Mouse (Mus musculus) thymus, postnatal 10 days (tissue): ENCODE measurements around the gene Vsig8.

ENCODE experiments used
- DNase-seq, 2 experiments: peaks; one replicate each; pipeline ENCODE4 v3.0.0; 2021; ENCODE audit warnings: low spot score in 2 of 2

Vsig8 gene

DNA sequence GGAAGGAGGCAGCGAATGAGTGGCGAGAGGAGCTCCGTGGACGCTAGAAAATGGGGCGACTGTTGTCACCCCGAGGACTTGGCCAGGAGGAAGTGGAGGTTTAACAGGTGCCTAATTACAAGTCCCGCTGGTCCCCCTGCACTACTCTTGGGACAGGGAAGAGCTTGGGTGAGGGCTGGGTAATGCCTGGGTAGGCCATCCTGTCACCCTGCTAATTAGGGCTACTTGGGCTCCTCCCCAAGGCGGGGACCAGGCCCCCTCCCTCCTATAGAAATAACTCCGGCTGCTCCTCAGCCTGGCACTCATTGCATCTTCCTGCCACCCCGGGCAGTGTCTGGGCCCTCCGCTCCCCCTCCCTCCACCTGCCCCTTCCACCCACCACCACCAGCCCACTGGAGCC is at the start of gene Vsig8:
Gene Vsig8, plus strand, starts transcription at position 301 of the 400 bp plus-strand sequence.
- no peak for DNase-seq

DNA sequence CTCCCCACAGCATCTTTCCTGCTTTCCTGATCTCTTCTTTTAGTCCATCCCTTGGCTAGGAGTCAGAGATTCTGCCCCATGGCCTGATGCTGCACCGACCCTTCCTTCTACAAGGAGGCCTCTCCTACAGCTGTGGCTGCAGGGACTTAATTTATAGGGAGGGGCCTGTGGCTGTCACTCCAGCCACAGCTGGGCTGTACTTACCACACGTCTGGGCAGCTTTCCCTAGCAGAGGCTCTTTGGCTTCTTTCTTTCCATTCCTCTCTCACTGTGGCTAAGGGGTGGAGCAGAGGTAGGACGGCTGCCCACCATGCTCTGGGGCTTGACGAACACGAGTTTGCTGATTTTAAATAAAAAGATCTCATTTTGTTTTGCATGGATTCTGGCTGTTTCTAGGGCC is 48.7 kb upstream of the Vsig8 start:
- DNase-seq = no peak

DNA sequence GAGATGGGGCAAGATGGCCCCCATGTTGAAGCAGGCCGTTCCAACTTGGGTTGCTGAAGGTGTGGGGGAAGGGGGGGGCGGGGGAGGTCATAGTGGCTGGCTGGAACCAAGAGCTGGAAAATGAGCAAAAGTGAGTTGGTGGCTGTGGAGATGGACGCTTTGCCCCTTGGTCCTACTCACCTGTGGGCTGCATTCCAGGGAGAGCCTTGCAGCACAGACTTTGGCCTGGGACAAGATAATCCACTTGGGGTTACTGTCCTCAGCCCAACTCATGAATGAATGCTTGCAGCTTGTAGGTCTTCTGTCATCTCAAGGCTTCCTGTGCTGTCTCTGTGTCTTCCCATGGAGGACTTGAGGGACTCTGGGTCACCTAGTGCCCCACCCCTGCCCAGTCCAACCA is 48.0 kb upstream of the Vsig8 start:
- DNase-seq = no peak

DNA sequence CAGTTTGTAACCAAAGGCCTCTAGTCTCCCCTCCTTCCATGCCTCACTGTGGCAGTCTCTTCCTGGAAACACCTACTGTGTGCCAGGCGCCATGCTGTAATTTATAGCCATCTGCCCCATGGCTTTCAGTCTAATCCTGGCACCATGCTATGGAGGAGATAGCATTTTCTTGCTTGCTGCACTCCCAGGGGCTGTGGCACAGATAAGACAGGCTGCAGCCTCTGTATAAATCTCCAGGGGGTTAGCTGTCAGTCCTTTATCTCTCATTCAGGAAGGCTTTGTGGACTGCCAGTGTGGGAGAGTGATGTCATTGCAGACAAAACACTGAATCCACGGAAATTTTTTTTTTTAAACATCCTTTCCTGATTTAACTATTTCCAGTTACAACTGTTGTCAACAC is 47.6 kb upstream of the Vsig8 start:
- no peak for DNase-seq

DNA sequence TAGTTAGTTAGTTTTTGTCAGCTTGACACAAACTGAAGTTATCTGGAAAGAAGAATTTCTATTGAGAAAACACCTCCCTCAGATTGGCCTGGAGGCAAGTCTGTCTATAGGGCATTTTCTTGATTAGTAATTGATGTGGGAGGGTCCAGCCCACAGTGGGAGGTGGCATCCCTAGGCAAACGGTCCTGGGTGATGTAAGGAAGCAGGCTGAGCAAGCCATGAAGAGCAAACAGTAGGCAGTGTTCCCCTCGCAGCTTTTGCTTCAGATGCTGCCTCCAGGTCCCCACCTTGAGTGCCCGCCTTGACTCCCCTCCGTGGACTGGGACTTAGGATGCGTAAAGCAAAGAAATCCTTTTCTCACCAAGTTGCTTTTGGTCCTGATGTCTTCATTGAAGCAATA is 46.5 kb upstream of the Vsig8 start:
- DNase-seq = no peak

DNA sequence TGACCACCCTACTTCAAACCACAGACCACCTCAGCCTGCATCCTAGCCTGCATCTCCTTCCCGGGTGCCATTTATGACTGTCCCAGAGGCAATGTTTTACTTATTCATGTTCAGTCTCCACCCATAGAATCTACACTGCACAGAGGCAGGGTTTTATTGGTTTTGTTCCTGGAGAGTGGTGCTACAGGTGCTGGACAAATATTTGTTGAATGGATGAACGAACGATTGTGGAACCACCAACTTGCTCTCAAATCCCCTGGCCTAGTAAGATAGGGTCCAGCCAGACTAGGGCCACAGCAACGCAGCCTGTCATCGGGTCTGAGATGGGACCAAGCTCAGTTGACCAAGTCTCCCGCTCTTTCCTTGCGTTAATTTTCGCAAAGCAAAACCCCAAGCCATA is 45.8 kb upstream of the Vsig8 start:
- no peak for DNase-seq

DNA sequence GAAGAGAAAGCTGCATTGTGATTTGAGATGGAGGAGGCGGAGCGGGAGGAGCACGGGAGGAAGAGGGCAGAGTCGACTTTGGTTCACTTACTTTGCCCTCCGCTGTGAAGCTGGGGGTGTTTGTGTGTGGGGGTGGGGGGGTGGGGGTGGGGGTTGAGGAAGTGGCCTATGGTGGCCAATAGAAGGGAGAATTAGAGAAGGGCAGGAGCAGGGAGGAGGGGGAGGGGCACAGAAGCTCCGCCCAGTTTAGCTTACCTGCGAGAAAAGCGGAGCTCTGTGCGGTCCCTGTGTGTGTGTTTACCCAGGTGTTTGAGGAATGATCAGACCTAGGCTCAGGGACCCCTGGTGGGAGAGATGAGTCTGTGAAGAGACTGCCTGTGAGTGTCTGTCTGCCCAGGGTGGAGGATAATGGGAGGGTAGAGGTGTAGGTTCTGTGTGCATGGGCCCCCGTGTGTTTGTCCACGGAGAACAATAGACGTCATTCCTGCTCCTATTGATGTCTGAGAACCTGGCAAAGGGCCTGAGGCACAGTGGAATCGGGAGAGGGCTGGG is 45.2 kb upstream of the Vsig8 start:
- no peak for DNase-seq

DNA sequence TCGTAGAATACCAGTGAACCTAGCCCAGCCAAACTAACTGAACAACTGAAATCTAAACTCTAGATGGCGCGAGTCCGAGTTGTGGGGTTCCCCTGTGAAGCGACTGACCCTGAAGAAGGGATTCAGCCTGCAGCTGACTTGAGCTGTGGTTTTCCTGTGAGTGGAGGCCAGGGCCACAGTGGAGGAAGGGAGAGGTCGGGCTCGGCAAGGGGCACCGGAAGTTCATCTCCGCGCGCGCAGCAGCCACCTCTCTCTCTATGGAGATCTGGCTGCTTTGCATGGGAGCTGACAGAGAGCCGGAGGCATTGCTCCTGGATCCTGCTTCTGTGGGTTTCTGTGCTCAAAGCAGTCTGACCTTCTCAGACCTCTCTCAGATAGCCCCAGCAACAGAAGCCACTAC is 42.8 kb upstream of the Vsig8 start:
- peak; percentile 67 to 69 for DNase-seq

DNA sequence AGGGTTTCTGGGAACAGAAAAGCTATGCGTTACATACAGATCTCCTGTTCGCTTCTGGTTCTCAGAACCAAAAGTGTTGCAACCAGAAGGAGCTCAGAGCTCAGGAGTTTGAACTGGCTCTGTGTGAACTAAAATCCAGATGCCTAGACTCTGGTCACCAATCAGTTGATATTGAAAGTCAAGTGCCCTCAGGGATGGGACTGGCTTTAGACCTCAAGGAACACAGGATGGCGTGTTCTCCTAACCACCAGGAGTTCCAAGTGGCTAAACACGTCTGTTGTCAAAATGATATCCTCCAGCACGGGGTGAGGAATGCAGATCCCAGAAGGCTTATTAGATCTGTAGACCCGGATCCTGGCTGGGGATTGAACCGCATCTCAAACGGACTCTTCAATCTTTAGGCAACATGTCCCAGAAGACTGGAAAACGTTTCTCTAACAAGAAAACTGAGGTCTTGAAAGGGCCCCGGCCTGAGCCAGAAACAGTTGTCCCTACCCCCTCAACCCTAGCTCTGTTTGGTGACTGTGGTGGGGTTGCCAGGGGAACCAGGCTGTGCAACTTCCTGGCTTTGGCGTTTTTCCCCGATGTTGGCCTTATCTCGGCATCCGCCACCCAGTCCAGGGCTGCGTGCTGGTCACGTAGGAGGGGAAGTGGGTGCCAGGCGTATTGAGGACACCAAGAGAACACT is 42.1 kb upstream of the Vsig8 start:
- peak; percentile 55 to 61 for DNase-seq

DNA sequence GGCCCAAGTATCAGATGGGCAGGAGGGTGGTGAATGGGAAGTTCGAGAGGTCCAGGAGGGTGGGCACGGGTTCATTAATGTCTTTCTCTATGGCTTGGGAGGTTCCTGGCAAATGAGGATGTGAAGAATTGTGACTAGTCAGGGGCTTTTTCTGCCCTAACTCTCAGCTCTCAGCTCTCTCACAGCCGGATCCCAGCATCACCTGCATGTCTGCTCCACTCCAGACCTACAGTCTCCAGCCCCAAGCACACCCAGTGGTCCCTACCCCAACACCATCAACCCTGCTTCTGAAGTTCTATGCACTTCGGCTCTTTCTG is 41.6 kb upstream of the Vsig8 start:
- DNase-seq = no peak

DNA sequence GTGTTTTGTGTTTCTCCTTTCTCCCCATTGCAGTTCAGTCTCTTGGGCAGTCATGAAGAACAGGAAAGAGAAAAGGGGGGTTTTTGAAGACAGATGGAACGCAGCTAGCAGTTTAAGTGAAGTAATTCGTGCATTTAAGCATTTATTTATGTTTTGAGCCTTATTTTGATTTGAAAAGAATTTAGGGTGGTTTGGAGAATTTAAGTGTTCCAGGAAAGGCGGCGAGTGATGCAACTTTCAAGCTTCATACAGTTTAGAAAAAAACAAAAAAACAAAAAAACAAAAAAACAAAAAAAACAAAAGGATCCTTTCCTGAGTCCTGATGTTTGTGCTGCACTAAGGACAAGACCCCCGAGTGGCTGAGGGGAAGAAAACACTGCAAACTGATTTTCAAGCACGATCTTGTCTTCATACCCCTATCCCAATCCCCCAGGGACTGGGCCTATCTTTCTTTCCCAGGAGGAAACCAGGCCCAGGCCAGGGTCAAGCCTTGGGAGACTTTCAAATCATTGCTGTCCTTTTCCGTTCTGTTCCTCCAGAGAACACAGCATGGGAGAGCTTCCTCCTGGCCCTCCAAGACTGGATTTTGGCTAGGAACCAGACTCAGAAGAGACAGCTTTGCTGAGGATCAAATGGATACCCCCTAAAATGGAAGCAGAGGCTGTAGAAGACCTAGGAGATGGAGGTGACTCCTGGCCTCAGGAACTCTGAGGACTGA is 41.0 kb upstream of the Vsig8 start:
- no peak for DNase-seq

DNA sequence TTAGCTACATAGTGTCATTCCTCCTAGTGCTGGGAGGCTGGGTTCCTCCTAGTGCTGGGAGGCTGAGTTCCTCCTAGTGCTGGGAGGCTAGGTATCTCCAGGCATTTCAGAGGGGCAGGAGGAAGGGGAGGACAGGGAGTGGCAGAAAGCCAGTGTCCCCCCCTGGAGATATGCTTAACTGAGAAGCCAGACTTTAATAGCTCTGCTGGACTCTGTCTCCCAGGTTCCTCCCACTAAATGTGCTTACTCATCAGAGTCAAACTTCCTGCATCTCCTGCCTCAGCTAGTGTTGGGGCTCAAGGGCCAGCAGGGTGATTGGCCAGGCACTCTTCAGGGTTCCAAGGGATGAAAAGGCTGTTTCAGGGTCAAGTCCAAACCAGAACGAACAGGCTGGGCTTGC is 40.3 kb upstream of the Vsig8 start:
- DNase-seq = no peak

DNA sequence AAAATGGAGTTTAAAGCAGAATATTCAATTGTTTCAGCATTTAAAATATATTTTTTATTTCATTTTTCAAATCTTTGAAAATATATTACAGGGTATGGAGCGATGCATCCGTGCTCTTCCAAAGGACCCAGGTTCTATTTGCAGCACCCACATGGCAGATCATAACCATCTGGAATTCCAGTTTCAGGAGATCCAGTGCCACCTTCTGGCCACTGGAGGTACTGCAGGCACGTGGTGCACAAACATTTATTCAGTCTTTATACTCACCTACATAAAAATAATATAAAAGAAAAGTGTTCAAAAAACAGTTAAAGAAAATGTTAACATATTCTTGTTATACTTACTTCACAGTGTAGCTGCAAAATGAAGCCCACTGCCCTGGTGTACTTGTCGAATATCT is 37.7 kb upstream of the Vsig8 start:
- DNase-seq = no peak

DNA sequence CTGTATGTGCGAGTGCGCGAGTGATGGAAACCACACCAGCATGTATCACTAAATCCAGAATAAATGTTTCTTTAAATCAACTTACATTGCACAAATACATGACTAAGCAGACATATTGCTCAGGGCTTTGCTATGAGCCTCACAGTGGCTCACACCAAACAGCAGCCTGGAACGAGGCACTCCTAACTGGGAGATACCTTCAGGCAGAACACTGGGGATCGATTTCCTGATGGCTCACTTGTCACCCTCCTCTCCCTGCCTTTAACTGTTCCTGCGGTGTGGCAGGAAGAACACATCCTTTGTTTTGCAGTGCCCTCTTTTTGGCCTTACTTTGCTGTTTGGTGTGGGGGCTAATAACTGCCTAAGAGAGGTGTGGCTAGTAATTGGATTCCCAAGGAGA is 36.1 kb upstream of the Vsig8 start:
- no peak for DNase-seq

DNA sequence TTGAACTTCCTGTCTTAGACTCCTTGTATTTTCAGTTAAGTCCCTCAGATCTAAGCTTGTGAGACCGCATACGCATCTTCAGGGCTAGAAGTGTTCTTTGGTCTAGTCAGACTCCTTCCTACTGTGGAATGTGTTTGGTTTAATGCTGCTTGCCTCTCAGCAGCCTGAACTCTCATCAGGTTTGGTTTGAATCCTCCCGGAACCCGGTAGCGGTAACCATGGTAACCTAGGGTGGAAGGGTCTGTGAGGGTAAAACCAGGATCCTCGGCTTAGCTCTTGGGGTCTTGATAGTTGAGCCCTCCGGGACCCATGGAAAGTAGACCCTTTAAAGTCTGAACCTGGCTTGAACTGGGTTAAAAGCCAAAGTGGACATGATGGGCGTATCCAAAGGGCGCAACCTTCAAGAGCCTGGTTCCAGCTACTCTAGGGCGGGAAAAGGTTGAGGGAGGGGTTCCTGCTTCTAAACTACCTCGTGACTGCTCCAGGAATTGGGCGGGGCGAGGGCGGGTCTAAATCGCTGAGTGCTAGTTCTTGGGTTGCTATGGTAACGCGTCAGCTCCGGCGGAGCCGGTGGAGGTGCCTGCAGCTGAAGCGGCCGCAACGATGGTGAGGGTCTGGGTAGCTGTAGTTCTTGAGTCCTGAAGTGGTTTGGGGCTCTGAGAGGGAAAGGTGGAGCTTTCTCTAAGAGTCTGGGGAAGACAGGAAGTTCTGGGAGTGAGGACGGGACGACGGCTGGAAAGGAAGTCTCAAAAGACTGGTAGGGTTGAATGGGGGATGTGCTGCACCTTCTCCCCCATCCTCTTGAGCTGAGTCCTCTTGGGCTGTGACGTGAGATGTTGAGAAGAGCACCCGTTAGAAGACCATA is 34.9 kb upstream of the Vsig8 start, which contains the start of gene Cfap45:
Gene Cfap45, plus strand, starts transcription at position 226 of the 865 bp plus-strand sequence.
- peak; percentile 87 to 90 for DNase-seq

DNA sequence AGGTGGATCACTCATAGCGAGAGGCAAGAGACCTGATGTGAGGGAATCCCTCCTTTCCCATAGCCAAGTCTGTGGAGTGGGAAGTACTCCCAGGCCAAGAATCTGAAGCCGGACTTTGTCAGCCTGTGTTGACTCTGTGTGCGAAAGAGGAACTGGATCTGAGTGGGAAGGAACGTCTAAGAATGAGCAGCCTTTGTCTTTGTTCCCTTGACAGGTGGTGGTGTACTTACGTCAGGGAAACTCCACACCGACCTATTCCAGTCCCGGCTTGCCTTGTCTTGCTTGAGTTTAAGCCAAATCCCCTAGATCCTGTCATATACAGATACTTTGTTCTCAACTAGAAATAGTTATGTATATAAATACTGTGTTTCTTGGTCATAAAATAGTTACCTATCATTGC is 33.2 kb upstream of the Vsig8 start:
- no peak for DNase-seq

DNA sequence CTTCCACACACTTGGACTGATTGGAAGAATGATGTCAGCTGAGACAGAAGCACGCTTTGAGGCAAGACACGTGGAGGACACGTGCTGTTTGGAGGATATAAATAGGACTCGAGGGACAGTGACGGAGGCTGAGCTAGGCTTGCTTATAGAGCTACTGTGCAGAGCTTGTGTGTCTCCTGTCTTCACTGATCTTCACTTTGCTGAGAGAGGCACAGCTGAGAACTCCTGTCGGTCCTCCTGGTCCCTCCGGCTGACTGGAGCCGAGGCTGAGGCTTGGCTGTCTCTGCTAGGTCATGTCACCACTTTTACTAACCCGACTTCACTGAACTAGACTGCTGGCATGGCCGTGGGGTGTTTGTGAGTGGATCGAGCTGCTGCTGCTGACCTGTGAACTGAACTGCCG is 32.0 kb upstream of the Vsig8 start:
- DNase-seq = no peak

DNA sequence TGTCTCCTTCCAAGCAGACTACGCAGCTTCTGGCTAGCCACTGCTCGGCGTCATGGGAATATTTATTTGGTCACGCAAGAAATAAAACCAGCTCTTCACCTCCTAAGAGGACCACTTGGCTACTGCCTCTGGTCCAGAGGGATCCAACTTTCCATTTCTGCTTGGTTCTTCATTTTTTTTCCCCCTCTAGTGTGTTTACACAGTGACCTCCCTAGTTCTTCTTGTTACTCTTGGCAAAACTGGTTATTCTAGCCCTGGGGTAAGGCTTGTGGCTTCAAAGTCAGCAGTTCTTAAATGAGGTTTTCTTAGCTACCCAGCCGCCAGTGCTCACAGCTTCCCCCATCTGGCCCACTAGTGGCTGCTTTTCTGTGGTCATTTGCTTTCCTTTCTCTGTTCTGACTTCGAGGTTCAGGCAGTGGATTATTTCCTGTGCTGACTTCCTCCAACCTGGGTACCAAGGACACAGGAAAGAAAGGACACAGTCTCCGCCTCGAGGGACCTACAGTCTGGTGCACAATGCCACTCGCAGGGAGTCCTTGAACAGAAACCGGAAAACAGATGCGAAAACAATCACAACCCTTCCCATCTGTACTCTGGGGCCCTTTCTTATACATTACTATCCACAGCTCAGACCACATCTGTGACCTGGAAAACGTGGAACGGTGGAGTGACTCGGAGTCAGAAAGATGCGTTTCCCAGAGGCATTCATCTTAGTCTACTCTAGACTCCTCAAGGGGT is 30.5 kb upstream of the Vsig8 start:
- DNase-seq = no peak

DNA sequence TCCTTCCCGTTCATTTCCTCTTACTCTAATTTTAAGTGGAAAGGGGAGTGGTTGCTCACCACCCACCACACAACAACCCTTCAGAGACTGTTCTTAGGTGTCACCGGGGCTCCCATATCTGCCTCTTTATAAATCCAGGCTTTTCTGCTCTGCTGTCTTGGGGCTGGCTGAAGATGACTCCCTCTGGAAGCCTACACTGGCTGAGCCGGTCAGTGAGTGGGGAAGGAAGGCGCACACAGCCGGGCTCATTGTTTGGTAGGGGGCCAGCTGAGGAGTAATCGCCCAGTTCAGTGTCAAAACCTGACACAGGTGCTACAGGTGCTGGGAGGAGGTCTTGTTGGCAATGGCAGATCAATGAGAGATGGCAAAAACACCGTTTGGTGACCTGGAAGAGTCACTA is 29.8 kb upstream of the Vsig8 start:
- no peak for DNase-seq

DNA sequence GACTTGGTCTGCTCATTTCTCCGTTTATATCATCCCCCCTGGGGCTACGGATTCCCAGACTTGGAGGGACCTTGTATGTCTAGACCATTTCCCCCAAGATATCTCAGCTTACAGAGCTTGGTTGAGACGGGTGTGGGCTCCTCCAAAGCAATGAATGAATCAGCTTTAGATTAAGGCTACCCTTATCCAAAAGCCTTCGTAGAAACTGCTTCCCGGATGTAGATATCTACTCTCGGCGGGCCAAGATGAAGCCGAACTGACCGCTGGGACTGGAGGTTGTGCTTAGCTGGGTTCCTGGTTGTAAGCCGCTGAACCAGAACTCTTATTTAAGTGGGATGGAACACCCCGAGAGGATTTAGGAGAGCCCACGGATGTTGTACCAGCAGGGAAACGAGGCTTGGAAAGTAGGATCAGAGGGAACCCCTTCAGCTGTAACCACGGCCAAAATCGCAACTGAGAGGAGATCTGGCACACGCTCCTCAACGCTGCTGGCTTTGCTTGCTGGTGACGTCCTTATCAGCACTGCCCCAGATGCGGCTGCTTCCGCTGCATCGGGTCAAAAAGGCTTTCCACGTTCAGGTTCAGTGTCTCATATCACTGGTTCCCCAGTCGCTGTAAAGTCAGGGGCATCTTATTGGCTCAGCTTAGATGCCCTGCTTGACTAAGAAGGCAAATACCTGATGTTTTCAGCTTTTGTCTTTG is 29.2 kb upstream of the Vsig8 start:
- DNase-seq = no peak

DNA sequence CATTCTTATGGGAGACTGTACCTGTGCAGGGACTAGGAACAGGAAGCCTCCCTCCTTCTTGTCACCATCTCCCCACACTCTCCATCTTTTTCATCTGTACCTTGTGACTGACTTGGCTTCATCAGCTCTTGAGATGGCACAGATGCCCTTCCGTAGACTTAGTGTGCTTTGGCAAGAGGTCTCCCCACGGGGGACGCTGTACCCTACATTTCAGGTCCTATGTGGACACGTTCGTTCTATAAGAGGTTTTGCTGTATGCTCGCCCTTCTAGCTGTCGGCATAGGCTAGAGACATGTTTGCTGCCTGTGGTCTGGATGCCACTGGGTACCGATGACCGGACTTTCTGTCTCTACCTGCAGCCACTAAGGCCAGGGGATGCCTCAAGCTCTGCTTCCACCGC is 28.3 kb upstream of the Vsig8 start:
- DNase-seq = no peak
